Mouse (Mus musculus) olfactory bulb, adult 2 months (tissue): ENCODE measurements around the gene Kazn.

Experiments
- CTCF ChIP-seq: fragments of 200-500 bp; IDR thresholded peaks from 2 replicates; pipeline ENCODE4 v1.5.1; 2012; ENCODE audit warnings: low read depth, mild to moderate bottlenecking, low read length, moderate library complexity; ENCODE audit not compliant: insufficient read depth
- POLR2A ChIP-seq: fragments of 200-500 bp; IDR thresholded peaks from 2 replicates; pipeline ENCODE4 v1.6.1; 2012; ENCODE audit warnings: mild to moderate bottlenecking, low read depth, low read length, moderate library complexity; ENCODE audit not compliant: insufficient read depth

DNA sequence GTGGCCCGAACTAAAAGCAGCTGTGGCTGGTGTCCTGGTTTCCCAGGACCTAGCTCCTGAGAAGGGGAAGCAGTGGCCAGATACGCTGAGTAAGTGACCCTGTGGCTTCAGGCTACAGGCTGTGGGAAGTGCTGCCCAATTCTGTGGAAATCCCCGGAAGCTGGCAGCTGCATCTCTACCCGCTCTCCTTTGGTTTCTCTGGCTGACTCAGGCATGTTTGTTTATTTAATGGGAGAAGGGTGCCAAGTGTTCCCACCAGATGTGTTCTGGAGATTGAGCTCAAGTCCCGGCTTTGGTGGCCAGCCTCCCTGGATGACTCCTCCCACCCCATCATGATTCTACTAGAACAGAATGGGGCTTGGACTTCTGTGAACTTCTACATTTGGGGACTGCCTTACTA, 141.3 kb downstream of the Kazn start:
- no peak for TF ChIP-seq POLR2A
- no peak for TF ChIP-seq CTCF
